Mouse (Mus musculus): ENCODE results near the gene Ltbp3. TPM values are rescaled to one million over a fixed set of nuclear protein-coding genes. Genes with fewer than 3 reads are reported as not detected.

Gene Ltbp3
- polyA plus RNA-seq, 1 experiment from 2014 or later: 48.9 TPM

GRCm38 (mm10) chr19:5725767-5726515 is 14.8 kb upstream of the Ltbp3 start, which contains the start of gene Ehbp1l1:
Gene Ehbp1l1, minus strand, starts transcription at chr19:5726317.
- H3K9me3 ChIP-seq: no peaks in the 10 kb centered on the region
- WGBS: 12% methylated on average over 49 of the region's 49 CpGs
- peak within 1 kb of the TSS; percentile 76 for H3K9ac ChIP-seq
- H3K4me1 ChIP-seq: peaks cover 57% of the 10 kb centered on the region
- H3K27me3 ChIP-seq: no peaks in the 10 kb centered on the region
- peak within 1 kb of the TSS; percentile 97 for H3K4me3 ChIP-seq
- H3K27ac ChIP-seq: peak within 1 kb of the TSS; percentile 70
- peak within 1 kb of the TSS; percentile 99 for H3K4me2 ChIP-seq (replicated peaks)
- peaks cover 42% of the 10 kb centered on the region for H3K36me3 ChIP-seq
- no peak for ATAC-seq (ENCODE audit: low FRiP score, low read depth)

- 72% methylated on average over 15 of the region's 15 CpGs for WGBS
- Histone ChIP-seq H3K9me3 (no peaks in the 10 kb centered on the region), H3K27ac (peak overlapping the region; percentile 70), H3K4me1 (peaks cover 63% of the 10 kb centered on the region), H3K4me3 (peak overlapping the region; percentile 97), H3K4me2 (replicated peaks) (peak overlapping the region; percentile 99), H3K9ac (peak overlapping the region; percentile 69), H3K36me3 (peaks cover 31% of the 10 kb centered on the region), H3K27me3 (no peaks in the 10 kb centered on the region)
- ATAC-seq (ENCODE audit: low FRiP score, low read depth): no peak
Measured at GRCm38 (mm10) chr19:5726961-5727578, 13.6 kb upstream of the Ltbp3 start.

- Histone ChIP-seq H3K36me3 (peaks cover 25% of the 10 kb centered on the region), H3K9ac (peak overlapping the region; percentile 99), H3K4me2 (replicated peaks) (peak overlapping the region; percentile 99), H3K4me1 (peaks cover 63% of the 10 kb centered on the region), H3K27ac (peak overlapping the region; percentile 70; the same call in 1 of the 2 replicates), H3K27me3 (no peaks in the 10 kb centered on the region), H3K4me3 (peak overlapping the region; percentile 97), H3K9me3 (no peaks in the 10 kb centered on the region)
- no peak for ATAC-seq (ENCODE audit: low FRiP score, low read depth)
- 2% methylated on average over 14 of the region's 14 CpGs for WGBS
Measured at GRCm38 (mm10) chr19:5727701-5728100, 13.0 kb upstream of the Ltbp3 start.

- Histone ChIP-seq H3K4me3 (peak overlapping the region; percentile 97), H3K4me2 (replicated peaks) (peak overlapping the region; percentile 99), H3K9me3 (no peaks in the 10 kb centered on the region), H3K27ac (peak overlapping the region; percentile 94), H3K36me3 (peaks cover 15% of the 10 kb centered on the region), H3K4me1 (peaks cover 63% of the 10 kb centered on the region), H3K9ac (peak overlapping the region; percentile 99), H3K27me3 (no peaks in the 10 kb centered on the region)
- WGBS: 10% methylated on average over 37 of the region's 37 CpGs
- 0 out of 2 replicates have a peak, but pooled peaks have one; percentile 22 for ATAC-seq (ENCODE audit: low FRiP score, low read depth)
Measured at GRCm38 (mm10) chr19:5728631-5729443, 11.9 kb upstream of the Ltbp3 start.

- H3K4me2 ChIP-seq (replicated peaks): peak within 1 kb of the TSS; percentile 99
- H3K9me3 ChIP-seq: no peaks in the 10 kb centered on the region
- peak within 1 kb of the TSS; percentile 94 for H3K27ac ChIP-seq
- WGBS: under 1% methylated on average over 37 of the region's 37 CpGs
- peak; percentile 67; the same call in 1 of the 2 replicates for ATAC-seq (ENCODE audit: low FRiP score, low read depth)
- H3K36me3 ChIP-seq: peaks cover 10% of the 10 kb centered on the region; the same call in 1 of the 2 replicates
- H3K4me1 ChIP-seq: peaks cover 63% of the 10 kb centered on the region
- H3K27me3 ChIP-seq: no peaks in the 10 kb centered on the region
- H3K9ac ChIP-seq: peak within 1 kb of the TSS; percentile 99
- peak within 1 kb of the TSS; percentile 97 for H3K4me3 ChIP-seq
Measured at GRCm38 (mm10) chr19:5729444-5729815, 11.3 kb upstream of the Ltbp3 start, which contains the start of gene Fam89b. Gene Fam89b, minus strand, starts transcription at chr19:5729653.

GRCm38 (mm10) chr19:5730314-5731186 is 10.2 kb upstream of the Ltbp3 start:
- Histone ChIP-seq H3K4me3 (peak overlapping the region; percentile 97), H3K4me2 (replicated peaks) (peak overlapping the region; percentile 99), H3K4me1 (peaks cover 52% of the 10 kb centered on the region), H3K36me3 (peaks cover 3% of the 10 kb centered on the region; the same call in 1 of the 2 replicates), H3K9me3 (no peaks in the 10 kb centered on the region), H3K9ac (peak overlapping the region; percentile 82), H3K27me3 (no peaks in the 10 kb centered on the region), H3K27ac (no peak overlapping the region)
- ATAC-seq (ENCODE audit: low FRiP score, low read depth): no peak
- 73% methylated on average over 29 of the region's 29 CpGs for WGBS

- WGBS: under 1% methylated on average over 47 of the region's 47 CpGs
Measured at GRCm38 (mm10) chr19:5731264-5731978, 9.3 kb upstream of the Ltbp3 start.

GRCm38 (mm10) chr19:5734325-5734724 is 6.4 kb upstream of the Ltbp3 start:
- no peak for ATAC-seq (ENCODE audit: low FRiP score, low read depth)
- Histone ChIP-seq H3K9me3 (no peaks in the 10 kb centered on the region), H3K4me3 (no peak overlapping the region), H3K4me1 (peaks cover 22% of the 10 kb centered on the region), H3K27me3 (0 out of 2 replicates have a peak, but pooled peaks cover 5% of the 10 kb centered on the region), H3K36me3 (0 out of 2 replicates have a peak, but pooled peaks cover 3% of the 10 kb centered on the region), H3K4me2 (replicated peaks) (no peak overlapping the region), H3K27ac (no peak overlapping the region), H3K9ac (no peak overlapping the region)
- 81% methylated on average over 9 of the region's 9 CpGs for WGBS

More at GRCm38 (mm10) chr19:5731264-5731978, 9.3 kb upstream of the Ltbp3 start:
- Histone ChIP-seq H3K9me3 (no peaks in the 10 kb centered on the region), H3K4me2 (replicated peaks) (peak overlapping the region; percentile 99), H3K27ac (peak overlapping the region; percentile 35; the same call in 1 of the 2 replicates), H3K4me1 (peaks cover 43% of the 10 kb centered on the region), H3K27me3 (no peaks in the 10 kb centered on the region), H3K36me3 (peaks cover 3% of the 10 kb centered on the region; the same call in 1 of the 2 replicates), H3K9ac (peak overlapping the region; percentile 82), H3K4me3 (peak overlapping the region; percentile 97)
- peak; percentile 89 for ATAC-seq (ENCODE audit: low FRiP score, low read depth)

- Histone ChIP-seq H3K4me2 (replicated peaks) (no peak overlapping the region), H3K27me3 (peaks cover 16% of the 10 kb centered on the region), H3K9me3 (no peaks in the 10 kb centered on the region), H3K36me3 (no peaks in the 10 kb centered on the region), H3K4me3 (no peak overlapping the region), H3K4me1 (peaks cover 45% of the 10 kb centered on the region), H3K9ac (no peak overlapping the region), H3K27ac (no peak overlapping the region)
- WGBS: 63% methylated on average over 2 of the region's 2 CpGs
- ATAC-seq (ENCODE audit: low FRiP score, low read depth): no peak
Measured at GRCm38 (mm10) chr19:5739446-5739845, 1.3 kb upstream of the Ltbp3 start.

- Histone ChIP-seq H3K4me1 (peaks cover 68% of the 10 kb centered on the region), H3K36me3 (peaks cover 4% of the 10 kb centered on the region), H3K4me3 (peak overlapping the region; percentile 93), H3K27me3 (peaks cover 39% of the 10 kb centered on the region), H3K9me3 (no peaks in the 10 kb centered on the region), H3K9ac (peak overlapping the region; percentile 97), H3K27ac (peak overlapping the region; percentile 98), H3K4me2 (replicated peaks) (peak overlapping the region; percentile 93)
- WGBS: under 1% methylated on average over 40 of the region's 55 CpGs
- peak; percentile 74 for ATAC-seq (ENCODE audit: low FRiP score, low read depth)
Measured at GRCm38 (mm10) chr19:5741641-5742240, 1.0 kb downstream of the Ltbp3 start.
